Mouse (Mus musculus) cerebral cortex, adult 2 months (tissue): ENCODE results near the gene Tmem53.

Experiments
- WGBS: fragments of 180-500 bp; shearing (Covaris S2); methylation state at CpG from one replicate; pipeline ENCODE4 v1.1.7; 2018; 5-methylcytosine and 5-hydroxymethylcytosine counted together

The Tmem53 gene

DNA sequence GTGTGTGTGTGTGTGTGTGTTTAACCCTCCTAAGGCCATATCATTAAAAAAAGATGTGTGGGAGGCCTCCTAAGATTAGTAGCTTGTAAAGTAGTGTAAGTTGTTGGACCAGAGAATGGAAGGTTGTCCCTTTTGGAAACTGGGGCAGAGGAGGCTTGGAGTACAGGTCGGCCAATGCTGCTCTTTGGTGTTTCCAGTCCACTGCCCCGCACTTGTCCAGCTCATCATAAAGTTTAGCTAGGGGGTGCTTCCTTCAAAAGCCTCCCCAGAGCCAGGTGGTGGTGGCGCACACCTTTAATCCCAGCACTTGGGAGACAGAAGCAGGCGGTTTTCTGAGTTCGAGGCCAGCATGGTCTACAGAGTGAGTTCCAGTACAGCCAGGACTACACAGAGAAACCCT is 1.0 kb downstream of the Tmem53 start:
- WGBS, result 95% methylated on average over 5 of the region's 5 CpGs

DNA sequence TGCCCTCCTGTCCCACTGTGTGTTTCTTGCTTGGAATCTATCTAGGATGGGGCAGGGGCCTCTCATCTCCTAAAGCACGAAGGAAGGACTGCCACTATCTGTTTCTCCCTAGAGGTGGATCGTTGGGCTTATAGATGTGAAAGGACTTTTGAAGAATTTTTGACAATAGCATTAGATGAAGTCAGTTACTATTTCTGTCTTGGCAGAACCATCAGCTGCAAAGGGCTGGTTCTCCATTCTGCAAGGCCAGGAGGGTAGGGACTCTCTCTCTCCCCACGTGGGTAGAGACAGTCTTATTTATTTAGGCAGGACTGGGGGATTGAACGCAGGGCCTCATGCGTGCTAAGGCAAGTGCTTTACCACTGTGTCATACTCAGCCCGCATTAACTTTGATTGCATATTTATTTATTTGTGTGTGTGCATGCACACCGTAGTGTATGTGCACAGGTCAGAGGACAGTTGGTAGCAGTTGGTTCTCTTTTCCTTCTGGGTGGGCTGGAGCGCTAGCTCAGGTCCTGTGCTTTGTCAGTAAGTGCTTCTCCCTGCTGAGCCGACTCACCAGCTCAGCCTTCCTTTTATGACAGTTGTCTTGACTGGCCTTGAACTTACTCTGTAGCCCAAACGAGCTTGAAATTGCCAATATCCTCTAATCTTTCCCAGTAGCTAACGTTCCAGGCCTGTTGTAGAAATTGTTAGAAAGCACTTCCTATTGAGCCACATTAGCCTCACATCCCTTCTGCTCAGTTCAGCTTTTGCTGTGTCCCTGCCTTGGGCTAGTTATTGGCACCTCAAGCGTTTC is 1.7 kb downstream of the Tmem53 start:
- WGBS, result 79% methylated on average over 12 of the region's 12 CpGs

DNA sequence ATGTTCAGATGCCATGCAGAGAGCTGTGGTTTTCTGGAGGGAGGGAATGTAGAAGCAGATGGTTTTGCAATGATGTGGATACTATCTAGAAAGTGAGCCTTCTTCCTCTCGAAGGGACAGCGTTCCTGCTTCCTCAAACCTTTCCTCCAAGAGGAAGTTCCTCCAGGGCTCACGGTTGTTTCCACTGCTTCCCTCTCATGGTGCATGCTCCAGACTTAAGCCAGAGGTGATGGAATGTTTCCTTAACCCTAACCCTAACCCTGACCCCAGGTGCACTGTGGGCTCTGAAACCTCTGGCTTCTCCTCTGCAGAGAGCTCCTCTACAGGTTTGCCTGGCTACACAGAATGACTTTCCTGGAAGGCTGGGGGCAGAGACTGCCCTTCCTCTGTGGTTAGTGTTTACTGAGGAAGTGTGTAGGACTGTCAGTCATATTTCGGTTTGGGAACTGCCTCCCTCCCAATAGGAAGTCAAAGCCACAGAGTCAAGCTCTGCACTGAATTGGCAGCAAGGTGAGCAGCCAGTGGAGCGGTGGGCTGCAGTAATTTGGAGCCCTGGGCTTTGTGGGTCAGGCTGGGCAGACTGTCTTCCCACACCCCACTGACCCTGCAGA is 2.4 kb downstream of the Tmem53 start:
- WGBS, result 66% methylated on average over 5 of the region's 5 CpGs

DNA sequence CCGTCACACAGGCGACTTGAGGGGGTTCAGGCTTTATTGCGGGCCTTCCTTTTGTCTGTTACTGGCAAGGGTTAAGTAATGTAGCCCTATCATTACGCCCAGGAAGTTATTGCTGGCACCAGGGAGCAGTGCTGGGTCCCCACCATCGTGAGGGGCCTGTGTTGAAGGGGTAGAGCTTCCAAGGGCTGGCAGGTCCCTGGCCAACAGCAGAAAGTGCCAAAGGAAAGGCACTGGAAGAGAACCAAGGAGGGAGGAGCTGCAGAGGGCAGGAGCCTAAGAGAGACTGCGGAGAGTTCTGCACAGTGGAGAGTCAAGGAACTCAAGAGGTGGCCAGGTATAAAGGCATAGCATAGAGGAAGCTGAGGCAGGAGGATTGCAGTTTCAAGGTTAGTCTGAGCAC is 2.9 kb downstream of the Tmem53 start:
- 64% methylated on average over 6 of the region's 6 CpGs for WGBS

DNA sequence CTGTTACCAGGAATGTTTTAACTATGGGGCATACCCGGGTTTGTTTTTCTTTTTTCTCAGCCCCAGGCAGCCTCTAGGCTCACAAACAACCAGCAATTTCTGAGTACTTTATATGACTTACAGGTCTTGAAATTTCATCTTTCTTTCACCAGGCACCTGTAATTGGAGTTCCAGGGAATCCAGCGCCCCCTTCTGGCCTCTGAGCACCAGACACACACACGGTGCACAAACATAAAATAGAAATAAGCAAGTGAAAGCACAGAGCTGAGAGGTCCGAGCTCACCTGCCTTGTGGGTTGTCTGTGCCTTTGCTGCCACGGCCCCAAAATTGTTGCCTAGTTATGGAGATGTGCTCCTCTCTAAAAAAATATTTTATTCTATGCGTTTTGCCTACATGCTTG is 8.2 kb downstream of the Tmem53 start:
- WGBS, result 76% methylated on average over 6 of the region's 6 CpGs

DNA sequence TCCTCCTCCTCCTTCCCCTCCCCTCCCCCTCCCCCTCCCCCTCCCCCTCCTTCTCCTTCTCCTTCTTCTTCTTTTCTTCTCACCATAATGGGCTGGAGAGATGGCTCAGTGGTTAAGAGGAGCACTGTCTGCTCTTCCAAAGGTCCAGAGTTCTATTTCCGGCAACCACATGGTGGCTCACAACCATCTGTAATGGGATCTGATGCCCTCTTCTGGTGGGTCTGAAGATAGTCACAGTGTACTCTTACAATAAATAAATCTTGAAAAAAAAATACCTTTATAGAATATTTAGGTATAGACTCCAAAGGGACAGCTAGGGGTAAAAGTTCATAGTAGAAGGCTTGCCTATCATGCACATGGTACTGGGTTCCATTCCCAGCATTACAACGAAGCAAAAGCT is 9.5 kb downstream of the Tmem53 start:
- WGBS, result 90% methylated on average over 2 of the region's 2 CpGs

DNA sequence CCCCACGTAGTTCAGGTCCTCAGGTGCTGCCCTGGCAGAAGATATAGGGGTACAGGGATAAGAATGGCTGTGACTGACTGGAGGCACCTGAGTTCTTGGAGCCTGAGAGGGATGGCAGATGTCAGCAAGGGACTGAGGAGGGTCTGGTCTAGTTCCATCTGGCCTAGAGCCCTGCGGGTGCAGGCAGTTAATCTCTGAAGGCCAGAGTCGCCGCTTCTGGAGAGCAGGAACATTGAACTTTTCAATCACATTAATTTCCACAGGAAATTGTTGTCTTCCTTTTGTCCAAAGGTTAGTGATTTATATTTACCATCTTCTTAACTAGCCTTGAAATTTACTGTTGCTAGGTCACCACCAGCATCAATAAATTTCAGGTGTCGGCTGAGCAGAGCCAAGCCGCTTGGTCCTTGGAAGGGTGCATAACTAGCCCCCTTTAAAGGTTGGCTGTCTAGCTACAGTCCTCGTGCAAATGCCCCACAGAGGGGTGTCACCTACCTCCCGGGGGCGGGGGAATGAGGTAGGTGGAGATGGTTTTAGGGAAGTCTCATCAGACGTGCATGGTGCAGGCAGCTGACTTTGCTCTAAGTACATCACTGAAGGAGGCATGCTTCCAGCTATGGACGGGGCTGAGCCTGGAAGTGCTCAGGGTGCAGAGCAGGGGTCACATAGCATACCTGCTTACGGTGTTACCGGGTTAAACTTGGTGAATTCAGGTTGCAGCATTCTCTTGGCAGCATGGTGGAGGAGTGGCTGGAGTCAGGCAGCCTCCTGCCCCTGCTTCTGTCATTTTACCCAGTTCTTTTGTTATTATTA is 10.6 kb downstream of the Tmem53 start:
- WGBS, result 82% methylated on average over 13 of the region's 13 CpGs

DNA sequence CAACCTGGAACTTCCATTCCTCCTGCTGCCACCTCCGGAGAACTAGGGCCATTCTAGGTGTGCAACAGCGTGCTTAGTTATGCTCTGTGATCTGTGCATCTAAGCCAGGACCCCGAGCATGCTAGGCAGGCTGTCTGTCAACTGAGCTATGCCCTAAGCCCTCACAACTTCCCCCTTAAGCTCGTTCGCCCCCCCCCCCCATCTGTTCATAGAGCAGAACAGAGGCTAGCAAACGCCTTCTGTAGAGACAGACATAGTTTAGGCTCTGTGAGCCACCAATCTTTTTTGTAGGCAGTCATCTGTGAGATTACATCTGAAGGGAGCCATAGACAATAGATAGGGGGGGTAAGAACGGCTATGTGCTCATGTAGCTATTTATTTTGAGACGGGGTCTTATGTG is 11.2 kb downstream of the Tmem53 start:
- WGBS, result 62% methylated on average over 8 of the region's 8 CpGs

DNA sequence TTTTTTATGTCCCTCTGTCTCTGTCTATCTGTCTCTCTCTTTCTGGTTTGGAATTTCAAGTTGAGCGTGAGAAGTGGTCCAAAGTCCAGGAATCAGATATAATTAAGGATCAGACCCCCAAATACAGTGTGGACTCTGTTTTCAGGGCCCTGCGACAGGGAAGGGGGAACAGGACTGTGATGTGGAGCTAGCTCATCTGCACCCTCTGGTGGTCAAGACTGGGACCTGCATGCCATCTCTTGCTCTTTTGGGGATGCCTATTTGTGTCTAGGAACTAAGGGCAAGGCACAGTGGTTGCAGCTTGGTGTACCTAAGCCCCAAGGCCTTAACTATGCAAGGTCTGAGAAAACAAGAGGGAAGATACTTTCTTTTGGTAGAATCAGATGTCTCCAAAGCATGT is 15.5 kb downstream of the Tmem53 start:
- WGBS, result 8% methylated on average over 2 of the region's 2 CpGs

DNA sequence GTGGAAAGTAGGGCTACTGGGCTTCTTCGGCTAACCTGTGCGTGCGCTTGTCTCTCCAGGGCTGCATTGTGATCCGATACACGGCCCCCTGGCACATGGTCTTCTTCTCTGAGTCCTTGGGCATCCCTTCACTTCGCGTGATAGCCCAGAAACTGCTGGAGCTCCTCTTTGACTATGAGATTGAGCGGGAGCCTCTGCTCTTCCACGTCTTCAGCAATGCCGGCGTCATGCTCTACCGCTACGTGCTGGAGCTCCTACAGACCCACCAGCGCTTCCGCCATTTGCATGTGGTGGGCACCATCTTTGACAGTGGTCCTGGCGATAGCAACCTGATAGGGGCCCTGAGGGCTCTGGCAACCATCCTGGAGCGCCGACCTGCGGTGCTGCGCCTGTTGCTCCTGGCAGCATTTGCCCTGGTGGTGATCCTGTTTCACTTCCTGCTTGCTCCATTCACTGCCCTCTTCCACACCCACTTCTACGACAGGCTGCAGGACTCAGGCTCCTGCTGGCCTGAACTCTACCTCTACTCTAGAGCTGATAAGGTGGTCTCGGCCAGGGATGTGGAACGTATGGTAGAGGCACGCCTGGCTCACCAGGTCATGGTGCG is 16.2 kb downstream of the Tmem53 start:
- WGBS, result 87% methylated on average over 25 of the region's 25 CpGs

DNA sequence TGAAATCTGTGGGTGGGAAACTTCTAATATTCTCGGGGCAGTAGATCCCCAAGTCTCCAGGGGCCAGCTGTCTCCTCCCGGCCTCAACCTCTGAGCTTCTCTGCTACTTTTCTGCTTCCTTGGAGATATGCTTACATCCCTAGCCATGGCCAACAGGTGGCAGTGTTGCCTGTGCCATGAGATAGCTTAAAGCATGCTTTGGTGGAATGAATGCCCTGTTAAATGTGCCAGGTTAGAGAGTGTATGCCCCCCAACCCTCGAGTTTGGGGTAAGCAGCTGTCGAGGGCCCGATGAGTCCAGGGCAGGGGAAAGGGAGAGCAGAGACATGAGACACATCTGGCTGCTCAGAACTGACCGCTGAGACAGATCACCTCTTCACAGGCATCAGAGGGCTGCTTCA is 18.5 kb downstream of the Tmem53 start:
- 11% methylated on average over 6 of the region's 6 CpGs for WGBS

DNA sequence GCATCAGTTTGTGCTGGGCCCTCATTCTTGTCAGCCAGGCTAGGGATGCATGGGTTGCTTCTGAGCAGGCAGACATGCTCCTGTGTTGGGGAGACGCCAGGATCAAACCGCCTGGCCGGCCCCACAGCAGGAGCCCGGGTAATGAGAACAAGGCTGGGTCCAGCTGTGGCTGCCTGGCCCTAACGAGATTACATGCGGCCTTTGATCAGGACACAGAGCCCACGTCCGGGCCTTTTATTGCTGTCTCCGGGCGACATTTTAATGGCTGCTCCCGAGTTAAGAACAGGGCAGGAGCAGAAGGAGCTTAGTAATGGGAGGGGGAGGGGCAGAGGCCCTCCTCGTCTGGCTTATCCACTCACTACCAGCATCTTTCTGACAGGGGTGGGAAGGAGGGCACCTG is 20.7 kb downstream of the Tmem53 start:
- 50% methylated on average over 12 of the region's 12 CpGs for WGBS

DNA sequence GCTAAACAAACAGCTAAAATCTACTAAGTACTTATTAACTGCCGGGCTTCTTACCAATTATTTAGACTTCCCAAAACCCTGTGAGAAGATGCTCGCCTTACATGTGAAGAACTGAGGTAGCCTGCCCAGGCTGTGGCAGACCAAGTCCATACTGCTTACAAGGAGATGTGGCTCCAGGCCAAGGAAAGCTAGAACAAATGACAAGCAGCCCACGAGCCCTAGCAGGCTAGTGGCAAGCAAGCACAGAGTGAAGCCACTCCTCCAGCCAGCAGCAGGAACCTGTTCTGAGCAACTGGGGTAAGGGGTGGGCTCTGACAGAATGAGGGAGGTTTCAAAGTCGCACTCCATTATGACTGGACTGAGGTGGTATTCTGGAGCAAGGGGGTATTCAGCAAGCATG is 23.0 kb downstream of the Tmem53 start:
- 85% methylated on average over 4 of the region's 4 CpGs for WGBS

DNA sequence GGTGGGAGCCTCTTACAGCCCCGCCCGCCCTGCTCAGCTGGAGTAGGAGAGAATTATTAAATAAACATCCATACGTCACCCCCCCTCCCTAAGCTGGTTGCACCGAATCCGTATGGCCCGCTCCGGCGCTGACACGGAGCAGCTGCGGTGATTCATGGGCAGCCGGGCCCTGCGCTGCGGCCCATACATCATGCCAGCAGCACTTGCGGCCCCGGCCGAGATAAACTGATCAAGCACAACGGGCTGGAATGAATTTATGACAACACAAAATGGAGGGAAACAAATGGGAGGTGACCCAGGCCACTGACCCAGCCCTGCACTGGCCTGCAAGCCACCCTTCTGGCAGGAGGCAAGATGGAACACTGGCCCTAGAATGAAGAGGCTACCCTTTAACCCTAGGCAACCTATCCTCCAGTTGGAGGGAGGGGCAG is 24.5 kb downstream of the Tmem53 start:
- 97% methylated on average over 17 of the region's 17 CpGs for WGBS

DNA sequence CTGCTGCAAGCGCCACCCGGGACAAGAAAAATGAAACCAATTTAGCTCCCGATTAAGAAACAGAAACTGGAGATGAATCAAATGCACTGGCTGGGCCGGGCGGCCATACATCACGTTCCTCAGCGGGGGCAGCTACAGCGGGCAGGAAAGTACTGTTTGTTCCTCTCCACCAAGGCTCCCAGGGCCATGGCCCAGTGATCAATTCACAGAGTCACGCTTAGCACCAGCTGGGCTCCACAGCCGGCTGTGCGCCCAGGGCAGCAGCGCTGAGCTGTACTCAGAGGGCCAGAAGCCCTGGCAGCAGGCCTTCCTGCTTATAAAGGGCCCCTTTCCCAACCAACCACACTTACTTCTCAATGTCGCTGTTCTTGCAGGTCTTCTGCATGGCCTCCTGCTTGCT is 25.3 kb downstream of the Tmem53 start:
- WGBS, result 86% methylated on average over 13 of the region's 13 CpGs

DNA sequence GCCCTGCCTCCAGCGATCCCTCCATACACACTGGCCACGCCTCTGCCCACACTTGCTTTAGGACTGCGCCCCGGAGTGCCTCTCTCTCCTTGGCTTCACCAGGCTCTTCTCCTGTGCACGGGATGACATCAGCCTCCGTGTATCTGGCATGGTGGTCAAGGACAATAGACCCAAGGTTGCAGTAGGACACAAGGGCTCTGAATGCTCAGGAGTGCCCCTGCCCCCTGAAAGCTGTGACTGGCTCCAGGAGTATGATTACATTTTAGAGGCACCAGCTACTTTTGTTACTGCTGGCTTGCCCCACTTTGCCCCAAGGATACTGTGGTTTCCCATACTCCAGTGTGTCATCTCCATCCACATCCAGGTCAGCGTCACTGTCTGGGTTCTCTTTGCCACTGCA is 25.9 kb downstream of the Tmem53 start:
- 91% methylated on average over 7 of the region's 7 CpGs for WGBS

DNA sequence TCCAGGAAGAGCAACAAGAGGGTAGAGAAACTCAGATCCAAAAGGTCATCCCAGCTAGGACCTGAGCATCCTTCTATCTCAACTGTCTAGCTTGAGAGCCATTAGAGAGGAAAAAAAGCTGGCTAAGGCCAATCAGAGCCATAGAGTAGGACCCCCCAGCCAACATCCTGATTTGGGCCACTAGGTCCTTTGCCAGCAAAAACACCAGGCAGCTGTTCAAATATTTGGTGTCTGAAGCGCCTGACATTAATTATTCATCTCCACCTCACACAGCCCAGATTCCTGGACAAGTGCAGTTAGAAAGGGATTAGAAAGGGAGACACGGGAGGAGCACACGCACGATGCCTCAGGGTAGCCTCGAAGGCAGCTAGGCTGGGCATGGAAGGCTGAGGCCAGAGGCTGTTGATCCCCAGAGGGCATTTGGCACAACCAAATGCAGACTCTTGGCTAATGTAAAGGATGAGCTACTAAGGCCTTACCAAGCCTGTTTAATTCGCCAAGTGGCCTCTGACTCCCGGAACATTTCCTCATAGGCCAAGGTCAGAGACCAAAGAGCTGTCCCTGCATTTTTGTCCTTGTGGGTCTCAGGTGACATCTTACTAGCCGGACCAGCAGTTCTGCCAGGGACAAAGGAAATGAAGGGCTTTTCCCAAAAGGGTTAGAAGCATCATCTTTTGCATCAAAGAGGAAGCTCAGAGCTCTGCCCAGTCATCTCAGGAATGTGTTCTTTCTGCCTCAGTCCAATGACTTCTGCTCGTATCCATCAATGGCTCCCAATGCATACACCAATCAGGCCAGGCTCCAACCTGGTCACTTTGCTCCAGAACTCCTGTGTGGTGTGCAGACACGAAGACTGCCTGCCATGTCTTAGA is 26.9 kb downstream of the Tmem53 start:
- WGBS, result 66% methylated on average over 10 of the region's 10 CpGs

DNA sequence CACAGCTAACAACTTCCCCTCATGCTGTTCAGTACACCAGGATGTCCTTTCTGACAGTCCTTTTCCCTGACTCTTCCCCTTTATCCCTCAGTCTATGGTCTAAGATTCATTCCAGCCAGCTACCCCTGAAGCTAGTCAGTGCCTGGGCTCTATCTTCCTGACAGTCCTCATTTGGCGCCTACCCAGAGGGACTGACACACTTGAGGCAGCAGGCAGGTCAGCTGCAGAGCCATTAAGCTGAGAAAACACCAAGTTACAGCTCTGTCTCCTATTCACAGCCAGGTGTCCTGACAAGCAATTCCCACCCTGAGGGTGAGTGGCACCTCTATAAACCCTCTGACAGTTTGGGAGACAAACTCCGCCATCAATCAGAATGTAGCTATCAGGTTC is 27.5 kb downstream of the Tmem53 start:
- WGBS, result 90% methylated on average over 2 of the region's 2 CpGs

DNA sequence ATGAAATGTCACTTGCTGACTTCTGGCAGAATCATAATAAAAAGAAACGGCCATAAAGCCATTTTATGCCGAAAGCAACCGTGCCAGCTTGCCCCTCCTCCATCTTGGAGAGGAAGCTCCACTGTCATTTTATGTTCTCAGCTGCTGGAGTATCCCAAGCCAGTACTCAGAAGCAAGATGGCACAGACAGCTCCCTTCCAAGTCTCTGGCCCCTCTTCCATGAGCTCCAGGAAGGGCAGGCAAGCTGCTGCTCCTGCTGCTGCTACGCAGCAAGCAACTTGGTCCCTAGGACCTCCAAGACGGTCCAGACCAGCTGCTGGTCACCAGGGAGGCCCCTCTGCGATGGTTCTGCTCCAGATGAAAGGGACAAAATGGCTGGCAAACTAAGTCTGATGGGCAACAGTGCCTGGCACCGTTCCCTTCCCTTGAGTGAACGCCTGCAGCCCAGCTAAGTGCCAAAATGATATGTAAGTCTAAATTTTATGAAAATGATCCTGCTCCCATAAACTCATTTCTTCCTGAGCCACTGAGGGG is 28.7 kb downstream of the Tmem53 start:
- WGBS, result 71% methylated on average over 8 of the region's 8 CpGs

DNA sequence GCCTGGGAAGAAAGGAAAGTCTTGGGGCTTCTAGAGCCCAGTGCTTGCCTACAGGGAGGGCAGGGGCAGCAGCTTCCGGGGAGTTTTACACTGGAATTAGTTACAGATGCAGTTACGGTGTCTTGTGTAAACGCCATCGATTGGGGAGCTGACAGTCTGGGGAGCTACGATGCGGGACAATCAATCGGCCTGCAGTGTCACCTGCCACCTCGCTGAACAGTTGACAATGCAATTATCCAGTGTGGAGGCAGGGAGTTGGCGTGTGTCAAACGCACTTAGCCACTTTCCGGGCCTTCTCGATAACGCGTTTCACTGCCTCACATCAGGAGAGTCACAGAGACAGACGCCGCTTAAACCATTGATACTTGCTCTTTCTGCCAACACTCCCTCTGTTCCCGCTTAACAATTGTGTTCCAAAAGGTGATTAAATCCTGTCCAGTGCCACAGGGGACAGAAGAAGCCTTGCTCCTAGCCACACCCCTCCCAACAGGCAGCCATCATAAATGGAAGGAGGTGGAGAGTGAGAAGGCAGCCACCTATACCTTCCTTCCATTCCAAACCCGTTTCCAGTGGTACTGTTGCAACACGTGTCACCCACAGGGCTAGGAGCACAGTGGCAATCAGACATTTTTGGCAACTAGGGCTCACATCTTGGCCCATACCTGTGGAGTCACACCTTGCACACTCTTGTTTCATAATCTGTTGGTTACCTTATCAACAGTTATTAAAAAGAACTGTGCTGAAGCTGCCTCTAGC is 29.5 kb downstream of the Tmem53 start:
- WGBS, result 81% methylated on average over 19 of the region's 19 CpGs
